Mouse (Mus musculus) ES-E14 (cell line): ENCODE data around the gene Crygd. TPM values are rescaled to one million over a fixed set of nuclear protein-coding genes. Genes with fewer than 3 reads are reported as not detected.
A peak's percentile ranks its signal among the peaks of the same experiment; 100 is the strongest.
"Not testable (repeated sequence)": the region's sequence is repeated elsewhere in the genome, so short reads cannot be mapped to it uniquely, and the experiment has no call there.

Experiments used
- DNase-seq: peaks from one replicate; pipeline ENCODE4 v3.0.0-alpha.2; 2013; ENCODE audit warnings: low read depth, low spot score
- H3K27ac ChIP-seq: 2 replicates; pipeline ENCODE4 v1.5.1; 2012; ENCODE audit warnings: low read depth, mild to moderate bottlenecking, low read length, moderate library complexity, mixed read lengths; ENCODE audit not compliant: poor library complexity, insufficient read depth, severe bottlenecking
- H3K36me3 ChIP-seq: 2 replicates; pipeline ENCODE4 v1.6.1; 2012; ENCODE audit warnings: mild to moderate bottlenecking, low read length, moderate library complexity, mixed read lengths; ENCODE audit not compliant: control insufficient read depth, poor library complexity, insufficient read depth, severe bottlenecking
- H3K4me1 ChIP-seq, 2 experiments: fragments of 150-350 bp in 1 of 2; sonication (generic) in 1 of 2; 2 replicates each; pipeline ENCODE4 v1.6.1; 2012; ENCODE audit warnings: low read length in 2 of 2, mild to moderate bottlenecking in 1 of 2, mixed read lengths in 1 of 2; ENCODE audit not compliant: control insufficient read depth in 2 of 2, insufficient read depth in 2 of 2, poor library complexity in 1 of 2
- H3K4me3 ChIP-seq, 2 experiments: fragments of 150-350 bp in 1 of 2; sonication (generic) in 1 of 2; 2 replicates each; pipeline ENCODE4 v1.5.1; 2012; ENCODE audit warnings: low read length in 2 of 2, low read depth in 1 of 2, mild to moderate bottlenecking in 1 of 2, mixed read lengths in 1 of 2; ENCODE audit not compliant: insufficient read depth in 1 of 2, poor library complexity in 1 of 2, severe bottlenecking in 1 of 2
- H3K9ac ChIP-seq: 2 replicates; pipeline ENCODE4 v1.6.1; 2012; ENCODE audit warnings: low read depth, mild to moderate bottlenecking, low read length, mixed read lengths; ENCODE audit not compliant: poor library complexity, insufficient read depth, severe bottlenecking
- H3K9me3 ChIP-seq: fragments of 150-350 bp; sonication (generic); 2 replicates; pipeline ENCODE4 v1.6.1; 2012; ENCODE audit warnings: low read depth, mild to moderate bottlenecking, low read length; ENCODE audit not compliant: control insufficient read depth, insufficient read depth
- CHD2 ChIP-seq: IDR thresholded peaks from 2 replicates; pipeline ENCODE4 v1.6.1; 2014; ENCODE audit warnings: mild to moderate bottlenecking, low read depth, low read length, inconsistent platforms
- HCFC1 ChIP-seq: IDR thresholded peaks from 2 replicates; pipeline ENCODE4 v1.6.1; 2012; ENCODE audit warnings: low read length, inconsistent platforms, borderline replicate concordance; ENCODE audit not compliant: insufficient read depth
- MAFK ChIP-seq: IDR thresholded peaks from 2 replicates; pipeline ENCODE4 v1.6.1; 2014; ENCODE audit warnings: mild to moderate bottlenecking, low read depth, low read length, inconsistent platforms; ENCODE audit not compliant: insufficient read depth
- ZC3H11A ChIP-seq: IDR thresholded peaks from 2 replicates; pipeline ENCODE4 v1.6.1; 2012; ENCODE audit warnings: low read depth, mild to moderate bottlenecking, inconsistent platforms, low read length, borderline replicate concordance
- ZNF384 ChIP-seq: IDR thresholded peaks from 2 replicates; pipeline ENCODE4 v1.6.1; 2012; ENCODE audit warnings: low read depth, low read length, inconsistent platforms
- in situ Hi-C, 2 experiments: fragments of 600-800 bp; cut with MboI; formaldehyde crosslinking; loops; one replicate each; pipeline ENCODE4 v1.15.1; 2025; ENCODE audit warnings: low sequenced_read_pairs in 2 of 2, inconsistent platforms in 1 of 2; ENCODE audit not compliant: unreplicated experiment in 2 of 2
- total RNA-seq: library from RNA; depleted of rRNA; stranded (reverse); fragments of 300-350 nt; gene quantifications from 2 replicates; pipeline ENCODE4 v1.2.3, GENCODE M21; 2012

Gene Crygd
- total RNA-seq, 1 experiment = 1.6 TPM

DNA sequence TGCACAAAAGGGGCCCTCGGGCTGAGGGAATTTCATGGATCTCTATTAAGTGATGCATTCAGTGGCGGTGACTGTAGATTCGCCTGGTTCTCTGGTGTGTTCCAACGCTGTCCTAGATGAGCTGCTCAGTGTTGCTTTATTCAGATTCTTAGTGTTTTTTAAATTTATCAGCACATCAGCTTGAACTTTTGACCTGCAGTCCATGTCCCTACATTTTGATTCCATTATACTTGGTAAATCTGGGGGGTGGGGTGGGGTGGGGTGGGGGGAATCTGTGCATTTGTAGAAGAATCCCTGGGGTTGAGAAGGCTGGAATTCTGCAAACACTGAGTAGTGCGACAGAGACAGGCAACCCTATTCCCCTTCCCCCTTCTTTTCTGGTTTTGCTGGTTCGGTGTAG lies 10.3 kb upstream of the Crygd start, which contains the start of gene Crygc:
Gene Crygc (minus strand): TSS at position 101 of the 400 bp plus-strand sequence.
- H3K9ac ChIP-seq = no peak within 1 kb of the TSS; the same call in 1 of the 2 replicates
- peak within 1 kb of the TSS; percentile 51 to 53; a peak in 2 of 4 replicates for H3K4me3 ChIP-seq
- no peak within 1 kb of the TSS for H3K27ac ChIP-seq
- H3K36me3 ChIP-seq = no peaks in the 10 kb centered on the region
- TF ChIP-seq MAFK (no peak), HCFC1 (no peak), ZNF384 (no peak), ZC3H11A (no peak), CHD2 (no peak)
- no peaks in the 10 kb centered on the region; a peak in 1 of 4 replicates for H3K4me1 ChIP-seq
- in situ Hi-C loops = no loop called here
- H3K9me3 ChIP-seq = no peaks in the 10 kb centered on the region
- no peak for DNase-seq

DNA sequence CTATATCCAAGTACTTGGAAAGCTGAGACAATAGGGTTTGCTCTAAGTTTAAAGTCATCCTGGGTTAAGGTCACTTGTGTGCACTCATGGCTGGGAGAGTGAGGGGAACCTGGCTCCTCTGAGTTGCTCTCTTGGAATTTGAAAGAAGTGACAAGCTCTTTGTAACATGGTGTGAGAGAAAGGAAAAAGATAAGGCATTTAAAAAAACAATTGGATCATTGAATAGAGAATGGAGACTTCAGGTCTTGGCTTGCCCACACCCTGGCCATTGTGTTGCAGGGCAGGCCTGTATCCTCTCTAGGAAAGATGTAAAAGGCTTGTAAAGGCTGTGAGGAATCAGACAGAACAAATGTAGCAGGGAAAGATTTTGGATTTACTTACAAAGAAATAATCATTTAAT lies 4.6 kb upstream of the Crygd start:
- Histone ChIP-seq H3K4me3 (no peak overlapping the region), H3K4me1 (no peaks in the 10 kb centered on the region), H3K36me3 (no peaks in the 10 kb centered on the region), H3K9ac (no peak overlapping the region), H3K27ac (no peak overlapping the region), H3K9me3 (no peaks in the 10 kb centered on the region)
- in situ Hi-C loops = no loop called here
- no peak for DNase-seq
- TF ChIP-seq HCFC1 (no peak), MAFK (no peak), ZC3H11A (no peak), CHD2 (no peak), ZNF384 (no peak)

DNA sequence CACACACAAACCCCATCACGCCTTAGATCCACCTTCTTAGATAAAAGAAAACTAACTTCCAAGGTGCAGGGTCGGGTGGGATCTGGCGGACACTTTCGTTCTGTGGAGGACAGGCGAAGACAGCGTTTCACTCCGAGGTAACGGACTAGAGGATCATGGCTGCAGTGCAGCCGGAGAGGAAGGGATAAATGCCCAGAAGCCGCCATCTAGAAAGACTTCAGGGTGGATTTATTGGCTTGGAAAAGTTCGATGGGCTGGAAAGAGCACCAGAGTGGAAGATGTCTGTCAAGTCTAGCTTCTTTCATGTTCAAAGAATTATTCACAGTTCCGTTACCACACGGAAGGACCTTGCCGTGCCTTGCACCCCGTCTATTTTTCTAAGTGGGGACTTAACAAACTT lies 949 bp upstream of the Crygd start:
- Histone ChIP-seq H3K4me3 (no peak overlapping the region), H3K27ac (no peak overlapping the region), H3K36me3 (no peaks in the 10 kb centered on the region), H3K9me3 (no peaks in the 10 kb centered on the region), H3K9ac (no peak overlapping the region), H3K4me1 (no peaks in the 10 kb centered on the region)
- DNase-seq = no peak
- no peak for TF ChIP-seq CHD2
- no peak for TF ChIP-seq MAFK
- TF ChIP-seq ZC3H11A = no peak
- no peak for TF ChIP-seq ZNF384
- no peak for TF ChIP-seq HCFC1
- in situ Hi-C loops = no loop called here

DNA sequence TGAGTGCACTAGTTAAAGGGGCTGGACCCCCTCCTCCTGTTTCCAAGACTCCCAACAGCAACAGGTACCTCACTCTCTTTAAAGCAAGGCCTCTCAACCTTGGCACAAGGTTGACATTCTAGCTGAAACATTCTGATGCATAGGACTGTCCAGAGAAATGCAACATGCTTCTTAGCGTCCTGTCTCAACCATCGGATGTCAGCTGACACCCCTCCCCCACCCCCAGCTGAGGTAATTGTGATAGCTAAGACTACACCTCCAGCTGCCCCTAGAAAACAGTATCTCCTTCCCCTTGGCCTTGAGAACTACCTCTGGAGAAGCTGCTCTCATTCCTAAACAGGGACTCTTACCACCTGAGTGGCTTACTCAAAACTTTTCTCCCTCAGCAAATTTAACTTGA lies 11.1 kb downstream of the Crygd start:
- Histone ChIP-seq H3K4me1 (peaks cover 7 to 15% of the 10 kb centered on the region in 2 experiments), H3K9me3 (no peaks in the 10 kb centered on the region), H3K27ac (no peak overlapping the region), H3K4me3 (no peak overlapping the region), H3K36me3 (no peaks in the 10 kb centered on the region), H3K9ac (no peak overlapping the region)
- in situ Hi-C loops = no loop called here
- TF ChIP-seq CHD2 (no peak), ZC3H11A (no peak), ZNF384 (no peak), MAFK (no peak), HCFC1 (no peak)
- no peak for DNase-seq

DNA sequence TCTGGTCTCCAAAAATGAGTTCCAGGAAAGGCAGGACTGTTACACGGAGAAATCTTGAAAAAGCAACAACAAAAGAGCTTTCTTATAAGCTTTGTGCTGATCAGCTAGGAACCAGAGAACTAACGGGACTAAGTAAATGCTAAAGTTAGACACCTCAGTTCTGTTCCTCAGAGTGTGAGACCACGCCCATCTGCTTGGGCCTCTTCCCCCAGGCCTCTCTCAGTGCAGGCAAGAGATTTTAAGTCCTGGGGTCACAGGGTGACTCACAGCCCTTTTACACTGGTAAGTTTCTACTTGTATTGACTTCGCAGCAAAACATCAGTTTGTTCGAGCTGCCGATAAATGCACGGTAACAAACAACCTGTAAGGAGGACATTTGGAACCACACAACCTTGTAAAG lies 11.6 kb downstream of the Crygd start:
- in situ Hi-C loops = no loop called here
- no peak overlapping the region for H3K27ac ChIP-seq
- no peak for TF ChIP-seq ZC3H11A
- TF ChIP-seq HCFC1 = no peak
- no peak for TF ChIP-seq ZNF384
- no peak for TF ChIP-seq MAFK
- no peak for TF ChIP-seq CHD2

DNA sequence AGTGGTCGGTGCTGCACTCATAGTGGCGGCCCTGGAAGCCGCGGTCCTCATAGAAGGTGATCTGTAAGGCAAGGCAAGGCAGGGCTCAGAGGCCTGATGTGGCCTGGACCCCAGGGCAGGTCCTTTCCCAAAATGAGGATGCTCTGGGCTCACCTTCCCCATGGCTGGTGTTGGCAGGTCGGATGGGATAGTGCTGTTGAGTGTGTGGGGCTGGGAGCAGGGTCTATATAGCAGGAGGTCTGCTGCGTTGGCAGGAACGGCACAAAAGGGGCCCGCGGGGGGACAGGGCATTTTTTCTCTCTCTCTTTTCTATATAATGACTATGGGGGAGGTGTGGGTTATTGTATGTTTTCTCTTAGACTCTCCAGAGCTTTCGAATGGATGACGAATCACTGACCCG lies 12.3 kb downstream of the Crygd start, which contains the start of gene Cryge:
Gene Cryge (minus strand): TSS at position 198 of the 400 bp plus-strand sequence.
- Histone ChIP-seq H3K4me1 (peaks cover 7 to 15% of the 10 kb centered on the region in 2 experiments), H3K4me3 (peak within 1 kb of the TSS; percentile 4 to 29; a peak in 1 of 4 replicates)
- H3K36me3 ChIP-seq, H3K9me3 ChIP-seq, in situ Hi-C loops, DNase-seq, H3K27ac ChIP-seq, H3K9ac ChIP-seq: not testable (repeated sequence)

More for the DNA sequence above, 11.6 kb downstream of the Crygd start:
- Histone ChIP-seq H3K36me3 (no peaks in the 10 kb centered on the region), H3K4me3 (0 out of 4 replicates have a peak overlapping the region, but pooled peaks of 1 of the 2 experiments have one; percentile 4), H3K4me1 (peaks cover 7 to 15% of the 10 kb centered on the region in 2 experiments), H3K9me3 (no peaks in the 10 kb centered on the region), H3K9ac (no peak overlapping the region)
- no peak for DNase-seq
